Mouse (Mus musculus): Measurements from ENCODE around the gene Cables2.
A peak's percentile ranks its signal among the peaks of the same experiment; 100 is the strongest.
"Not testable (repeated sequence)": the region's sequence is repeated elsewhere in the genome, so short reads cannot be mapped to it uniquely, and the experiment has no call there.

Cables2 gene

GRCm38 (mm10) chr2:180276851-180277259, 3.6 kb upstream of the Cables2 start:
- no peak for DNase-seq

GRCm38 (mm10) chr2:180276385-180276784, 3.1 kb upstream of the Cables2 start:
- no peak for DNase-seq

GRCm38 (mm10) chr2:180275836-180276235, 2.5 kb upstream of the Cables2 start:
- peak; percentile 66 for DNase-seq

- no peak for DNase-seq
Measured at GRCm38 (mm10) chr2:180274523-180274922, 1.2 kb upstream of the Cables2 start.

- DNase-seq = no peak
Measured at GRCm38 (mm10) chr2:180272884-180273321, 393 bp downstream of the Cables2 start.

- DNase-seq = no peak
Measured at GRCm38 (mm10) chr2:180271804-180272395, 1.4 kb downstream of the Cables2 start.

GRCm38 (mm10) chr2:180270537-180271255, 2.6 kb downstream of the Cables2 start:
- DNase-seq = no peak

- DNase-seq = no peak
Measured at GRCm38 (mm10) chr2:180269329-180269728, 4.0 kb downstream of the Cables2 start.

GRCm38 (mm10) chr2:180267955-180268354, 5.3 kb downstream of the Cables2 start:
- DNase-seq = no peak

- no peak for DNase-seq
Measured at GRCm38 (mm10) chr2:180262891-180263290, 10.4 kb downstream of the Cables2 start.

- no peak for DNase-seq
Measured at GRCm38 (mm10) chr2:180262441-180262840, 10.9 kb downstream of the Cables2 start.

- DNase-seq = no peak
Measured at GRCm38 (mm10) chr2:180261901-180262300, 11.4 kb downstream of the Cables2 start.

- no peak for DNase-seq
Measured at GRCm38 (mm10) chr2:180260610-180261480, 12.5 kb downstream of the Cables2 start.

- DNase-seq = not testable (repeated sequence)
Measured at GRCm38 (mm10) chr2:180259826-180260609, 13.3 kb downstream of the Cables2 start.

GRCm38 (mm10) chr2:180258951-180259484, 14.3 kb downstream of the Cables2 start:
- DNase-seq = not testable (repeated sequence)

- DNase-seq = no peak
Measured at GRCm38 (mm10) chr2:180257963-180258865, 15.1 kb downstream of the Cables2 start.

- DNase-seq = peak; percentile 96
Measured at GRCm38 (mm10) chr2:180257001-180257521, 16.2 kb downstream of the Cables2 start, which contains the start of gene Rps21. Gene Rps21 (plus strand): TSS chr2:180257377.

- DNase-seq = no peak
Measured at GRCm38 (mm10) chr2:180256296-180257000, 16.8 kb downstream of the Cables2 start.

GRCm38 (mm10) chr2:180255701-180256100, 17.6 kb downstream of the Cables2 start:
- no peak for DNase-seq

Measured in thymus, postnatal 25 days (tissue).